Mouse (Mus musculus) cerebellum, adult 2 months (tissue): ENCODE measurements at regions not wholly inside any gene's neighbourhood (a gene's known extent, or its start where the extent isn't known, plus 50 kb on each side); places are given as distances from the start of the nearest gene placed in this dataset.

Experiments used
- CTCF ChIP-seq: fragments of 200-500 bp; IDR thresholded peaks from 2 replicates; pipeline ENCODE4 v1.5.1; 2011; ENCODE audit warnings: low read depth, mild to moderate bottlenecking, control low read depth, low read length, moderate library complexity, borderline replicate concordance; ENCODE audit not compliant: insufficient read depth
- POLR2A ChIP-seq: fragments of 200-500 bp; IDR thresholded peaks from 2 replicates; pipeline ENCODE4 v1.6.1; 2011; ENCODE audit warnings: low read length, control low read depth, borderline replicate concordance; ENCODE audit not compliant: insufficient read depth

DNA sequence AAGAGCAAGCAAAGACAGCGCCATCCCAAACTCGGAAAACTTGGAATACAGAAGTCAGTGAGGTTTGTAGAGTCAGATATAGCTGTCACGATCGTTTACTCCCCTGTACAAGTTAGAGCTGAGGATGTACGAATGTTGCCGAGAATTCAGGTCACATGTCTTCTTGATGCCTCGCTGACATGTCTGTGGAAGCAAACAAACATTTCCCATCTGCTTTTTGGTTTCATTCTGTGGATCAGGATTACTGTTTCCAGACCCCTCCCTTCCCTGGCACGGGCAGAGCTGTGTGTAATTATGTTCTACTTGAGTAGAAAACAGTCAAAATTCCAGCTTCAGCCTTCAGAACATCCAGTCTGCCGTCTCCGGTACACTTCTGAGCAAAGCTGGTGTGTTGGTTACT is 139.9 kb upstream of the St6galnac5 start:
- TF ChIP-seq POLR2A (no peak), CTCF (no peak)
